Mouse (Mus musculus) cerebellum, adult 2 months (tissue): ENCODE results near the gene Katnbl1. TPM values are rescaled to one million over a fixed set of nuclear protein-coding genes. Genes with fewer than 3 reads are reported as not detected.

ENCODE experiments used
- DNase-seq, 2 experiments: peaks; one replicate each; pipeline ENCODE4 v3.0.0; 2021
- H3K27ac ChIP-seq: fragments of 200-500 bp; 2 replicates; pipeline ENCODE4 v1.5.1; 2012; ENCODE audit warnings: low read length, control low read depth, inconsistent platforms; ENCODE audit not compliant: insufficient read depth
- H3K27me3 ChIP-seq: fragments of 200-500 bp; 2 replicates; pipeline ENCODE4 v1.6.1; 2012; ENCODE audit warnings: inconsistent platforms, mild to moderate bottlenecking, low read length, moderate library complexity; ENCODE audit not compliant: control insufficient read depth, insufficient read depth
- H3K4me1 ChIP-seq: fragments of 200-500 bp; 2 replicates; pipeline ENCODE4 v1.6.1; 2011; ENCODE audit warnings: low read length; ENCODE audit not compliant: control insufficient read depth, insufficient read depth
- H3K4me3 ChIP-seq: fragments of 200-500 bp; replicated peaks from 2 replicates; pipeline ENCODE3; 2011; ENCODE audit warnings: mild to moderate bottlenecking, low read depth, low read length, control low read depth; ENCODE audit not compliant: insufficient read depth
- CTCF ChIP-seq: fragments of 200-500 bp; IDR thresholded peaks from 2 replicates; pipeline ENCODE4 v1.5.1; 2011; ENCODE audit warnings: low read depth, mild to moderate bottlenecking, control low read depth, low read length, moderate library complexity, borderline replicate concordance; ENCODE audit not compliant: insufficient read depth
- POLR2A ChIP-seq: fragments of 200-500 bp; IDR thresholded peaks from 2 replicates; pipeline ENCODE4 v1.6.1; 2011; ENCODE audit warnings: low read length, control low read depth, borderline replicate concordance; ENCODE audit not compliant: insufficient read depth
- WGBS: fragments of 180-500 bp; shearing (Covaris S2); methylation state at CpG from one replicate; pipeline ENCODE4 v1.1.7; 2018; 5-methylcytosine and 5-hydroxymethylcytosine counted together
- polyA plus RNA-seq: library from polyadenylated mRNA; depleted of rRNA; stranded (reverse); fragments of >200 nt; gene quantifications from 2 replicates; pipeline ENCODE4 v1.2.3, GENCODE M21; 2012

The Katnbl1 gene
- polyA plus RNA-seq, 1 experiment = 10.7 TPM

DNA sequence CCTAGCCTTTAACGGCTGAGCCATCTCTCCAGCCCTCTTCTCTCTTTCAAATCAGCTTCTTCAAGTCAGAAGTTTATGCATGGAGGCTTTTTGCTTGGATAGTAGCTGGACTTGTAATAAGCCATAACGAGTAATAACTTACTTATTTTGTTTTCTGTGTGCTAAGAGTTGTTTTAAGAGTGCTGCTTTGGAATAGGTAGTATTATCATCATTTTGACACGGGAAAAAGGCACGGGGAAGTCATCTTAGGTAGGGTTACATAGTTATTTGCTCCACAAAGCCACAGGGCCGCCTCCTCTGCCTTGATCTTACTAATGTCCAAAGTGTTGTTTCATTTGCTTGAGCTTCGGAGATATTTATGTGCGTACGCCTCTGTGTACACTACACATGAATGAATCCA lies 1.1 kb downstream of the Katnbl1 start:
- 25% methylated on average over 8 of the region's 8 CpGs for WGBS
- TF ChIP-seq POLR2A (no peak), CTCF (no peak)
- no peak overlapping the region for H3K27ac ChIP-seq
- no peaks in the 10 kb centered on the region for H3K27me3 ChIP-seq
- peak overlapping the region; percentile 22 for H3K4me3 ChIP-seq
- H3K4me1 ChIP-seq = no peaks in the 10 kb centered on the region; the same call in 1 of the 2 replicates
- no peak for DNase-seq

DNA sequence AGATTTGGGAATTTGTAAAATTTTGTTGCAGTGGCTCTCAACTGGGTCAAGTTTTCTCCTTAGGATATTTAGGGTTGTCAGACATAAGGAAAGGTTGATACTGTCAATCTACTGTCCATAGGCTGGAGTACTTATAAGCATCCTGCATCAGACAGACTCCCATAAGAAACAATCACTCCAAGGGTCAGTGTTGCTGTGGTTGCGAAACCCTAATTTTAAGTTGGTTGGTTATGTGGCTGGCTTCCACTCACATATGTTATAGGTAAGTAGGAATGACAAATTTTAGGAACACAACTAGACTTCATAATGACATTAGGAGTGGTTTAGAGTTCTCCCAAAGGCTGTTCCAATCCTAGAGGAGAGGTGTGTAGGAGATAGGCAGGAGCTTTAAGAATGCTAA lies 2.2 kb downstream of the Katnbl1 start:
- no peak overlapping the region for H3K27ac ChIP-seq
- WGBS = 93% methylated on average over 1 of the region's 1 CpGs
- no peak for TF ChIP-seq CTCF
- TF ChIP-seq POLR2A = no peak
- DNase-seq = no peak
- H3K4me1 ChIP-seq = no peaks in the 10 kb centered on the region; the same call in 1 of the 2 replicates
- no peaks in the 10 kb centered on the region for H3K27me3 ChIP-seq
- no peak overlapping the region for H3K4me3 ChIP-seq

DNA sequence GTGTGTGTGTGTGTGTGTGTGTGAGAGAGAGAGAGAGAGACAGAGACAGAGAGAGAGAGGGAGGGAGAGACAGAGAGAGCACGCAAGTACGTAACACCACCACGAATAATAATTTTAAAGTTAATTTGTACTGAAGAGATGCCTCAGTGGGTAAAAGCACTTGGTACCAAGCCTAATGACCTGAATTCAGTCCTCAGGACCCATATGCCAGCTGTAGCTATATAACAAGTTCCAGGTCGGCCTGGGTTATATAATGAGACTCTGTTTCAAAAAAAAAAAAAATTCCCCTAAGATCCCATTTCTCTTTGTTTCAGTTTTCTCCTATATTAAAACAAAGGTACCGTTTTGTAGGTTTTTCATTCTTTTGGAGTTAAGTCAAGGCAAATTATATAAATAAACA lies 11.8 kb downstream of the Katnbl1 start:
- Histone ChIP-seq H3K4me3 (no peak overlapping the region), H3K4me1 (peaks cover 5% of the 10 kb centered on the region; the same call in 1 of the 2 replicates), H3K27me3 (no peaks in the 10 kb centered on the region), H3K27ac (no peak overlapping the region)
- no peak for TF ChIP-seq POLR2A
- no peak for TF ChIP-seq CTCF
- peak in 1 of 2 experiments; percentile 43 for DNase-seq
- WGBS = 29% methylated on average over 5 of the region's 5 CpGs

DNA sequence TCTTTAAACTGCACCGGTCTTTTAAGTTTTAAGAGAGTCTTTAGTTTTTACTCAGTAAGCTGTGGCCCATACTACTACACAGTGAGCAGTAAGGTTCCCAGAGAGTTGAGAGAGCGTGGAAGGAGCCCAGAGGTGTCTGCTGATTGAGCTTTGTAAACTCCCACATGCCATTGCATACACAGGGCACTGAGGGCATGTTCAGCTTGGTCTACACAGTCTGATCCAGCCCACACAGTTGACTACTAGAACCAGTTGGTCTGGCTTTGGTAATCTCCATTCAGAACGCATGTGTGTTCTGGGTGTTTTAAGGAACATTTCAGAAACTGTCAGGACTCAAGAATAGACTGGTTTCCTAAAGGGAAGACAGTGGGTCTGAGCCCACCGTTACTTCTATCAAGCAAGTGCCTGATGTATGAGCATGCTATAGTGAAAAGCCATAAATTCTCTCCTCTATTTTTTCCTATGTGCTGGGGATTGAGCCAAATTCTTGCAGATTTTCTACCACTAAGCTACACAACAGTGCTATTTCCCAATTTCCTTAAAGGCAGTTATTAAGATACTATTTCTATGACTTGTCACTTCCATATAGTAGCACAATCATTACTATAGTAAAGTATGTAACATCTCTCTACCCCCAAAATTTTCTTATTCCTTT lies 12.5 kb downstream of the Katnbl1 start:
- Histone ChIP-seq H3K27ac (no peak overlapping the region), H3K27me3 (no peaks in the 10 kb centered on the region), H3K4me3 (no peak overlapping the region), H3K4me1 (peaks cover 5% of the 10 kb centered on the region; the same call in 1 of the 2 replicates)
- no peak for DNase-seq
- WGBS = 85% methylated on average over 4 of the region's 4 CpGs
- no peak for TF ChIP-seq POLR2A
- TF ChIP-seq CTCF = no peak

DNA sequence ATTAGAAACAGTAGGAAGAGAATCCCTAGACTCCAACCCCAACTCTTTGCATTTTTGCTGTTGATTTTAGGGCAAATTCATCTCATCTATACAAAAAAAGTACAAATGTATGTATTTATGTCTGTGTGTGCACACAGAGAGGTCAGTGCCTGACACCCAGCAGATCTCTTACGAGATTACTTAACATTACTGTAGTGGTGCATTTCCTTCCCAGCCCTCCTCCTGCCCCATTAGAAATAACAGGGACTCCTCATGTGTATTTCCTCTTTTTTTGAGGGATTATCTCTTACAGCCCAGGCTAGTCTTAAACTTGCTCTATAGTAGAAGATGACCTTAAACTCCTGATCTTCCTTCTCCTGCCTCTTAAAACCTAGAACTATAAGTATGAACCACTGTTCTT lies 13.7 kb downstream of the Katnbl1 start:
- no peak for DNase-seq
- 95% methylated on average over 1 of the region's 1 CpGs for WGBS
- Histone ChIP-seq H3K4me1 (peaks cover 5% of the 10 kb centered on the region; the same call in 1 of the 2 replicates), H3K27ac (no peak overlapping the region), H3K27me3 (no peaks in the 10 kb centered on the region), H3K4me3 (no peak overlapping the region)
- no peak for TF ChIP-seq CTCF
- no peak for TF ChIP-seq POLR2A

DNA sequence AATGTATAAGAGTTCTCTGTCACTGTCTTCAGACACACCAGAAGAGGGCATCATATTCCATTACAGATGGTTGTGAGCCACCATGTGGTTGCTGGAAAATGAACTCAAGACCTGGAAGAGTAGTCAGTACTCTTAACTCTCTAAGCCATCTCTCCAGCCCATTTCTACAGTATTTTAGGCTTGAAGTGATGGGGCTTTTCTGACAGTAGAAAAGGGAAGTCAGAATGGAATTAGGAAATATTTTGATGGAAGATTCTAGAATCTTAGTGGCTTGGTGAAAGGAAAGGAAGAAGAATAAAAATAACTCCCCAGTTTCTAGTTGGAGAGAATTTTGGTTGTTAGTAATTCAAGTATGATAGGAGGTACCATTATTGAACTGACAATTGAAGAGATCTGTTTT lies 14.9 kb downstream of the Katnbl1 start:
- DNase-seq = no peak
- TF ChIP-seq CTCF = no peak
- TF ChIP-seq POLR2A = no peak
- Histone ChIP-seq H3K27me3 (no peaks in the 10 kb centered on the region), H3K4me1 (peaks cover 2% of the 10 kb centered on the region; the same call in 1 of the 2 replicates), H3K27ac (no peak overlapping the region), H3K4me3 (no peak overlapping the region)

DNA sequence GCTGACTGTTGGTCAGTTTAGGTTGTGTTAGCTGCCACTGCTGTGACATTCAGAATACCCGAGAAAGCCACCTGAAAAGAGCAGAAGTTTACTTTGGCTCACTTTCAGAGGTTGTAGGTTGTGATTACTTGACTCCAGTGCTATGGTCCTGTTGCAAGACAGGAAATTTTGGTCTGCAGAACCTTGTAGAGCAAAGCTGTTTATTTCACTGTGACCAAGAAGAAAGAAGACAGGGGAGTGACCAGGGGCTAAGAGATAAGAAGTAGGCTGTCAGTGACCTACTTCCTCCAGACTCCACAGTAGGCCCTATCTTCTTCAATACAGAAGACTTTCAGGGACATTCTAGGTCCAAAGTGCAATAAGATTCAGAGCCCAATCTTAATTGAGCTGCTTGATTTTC lies 17.6 kb downstream of the Katnbl1 start:
- TF ChIP-seq CTCF = no peak
- TF ChIP-seq POLR2A = no peak
- 40% methylated on average over 1 of the region's 1 CpGs for WGBS
- DNase-seq = no peak
- Histone ChIP-seq H3K27me3 (no peaks in the 10 kb centered on the region), H3K4me3 (no peak overlapping the region), H3K27ac (no peak overlapping the region), H3K4me1 (no peaks in the 10 kb centered on the region)

DNA sequence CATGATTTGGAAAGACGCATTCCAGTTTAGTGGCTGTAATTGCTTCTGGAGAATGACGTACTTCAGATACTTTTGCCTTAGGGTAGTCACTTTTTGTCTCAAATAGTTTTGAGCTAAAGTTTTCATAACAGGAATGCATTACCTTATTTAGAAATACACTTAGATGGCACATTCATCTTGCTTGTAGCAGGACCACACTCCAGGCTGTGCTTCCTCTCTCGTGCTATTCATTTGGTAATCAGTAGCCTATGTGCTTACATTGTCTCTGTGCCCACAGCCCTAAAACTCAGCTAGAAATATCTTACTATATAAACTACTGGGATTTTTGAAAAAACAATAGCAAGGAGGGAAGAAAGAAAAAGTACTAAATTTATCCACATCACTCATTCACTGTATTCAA lies 28.0 kb downstream of the Katnbl1 start:
- Histone ChIP-seq H3K27me3 (no peaks in the 10 kb centered on the region), H3K27ac (no peak overlapping the region), H3K4me1 (no peaks in the 10 kb centered on the region), H3K4me3 (no peak overlapping the region)
- 87% methylated on average over 3 of the region's 3 CpGs for WGBS
- TF ChIP-seq CTCF (no peak), POLR2A (no peak)
- DNase-seq = no peak
